Mouse (Mus musculus) spleen, postnatal 4 days (tissue): ENCODE results near the gene Traf3ip1.
A peak's percentile ranks its signal among the peaks of the same experiment; 100 is the strongest.
"Not testable (repeated sequence)": the region's sequence is repeated elsewhere in the genome, so short reads cannot be mapped to it uniquely, and the experiment has no call there.

Experiments used
- DNase-seq, 2 experiments: peaks; one replicate each; pipeline ENCODE4 v3.0.0; 2022; ENCODE audit warnings: low spot score in 2 of 2

Traf3ip1 gene

GRCm38 (mm10) chr1:91465244-91465643 is 29.2 kb upstream of the Traf3ip1 start:
- no peak for DNase-seq

GRCm38 (mm10) chr1:91466186-91466585 is 28.3 kb upstream of the Traf3ip1 start:
- DNase-seq = no peak

DNA sequence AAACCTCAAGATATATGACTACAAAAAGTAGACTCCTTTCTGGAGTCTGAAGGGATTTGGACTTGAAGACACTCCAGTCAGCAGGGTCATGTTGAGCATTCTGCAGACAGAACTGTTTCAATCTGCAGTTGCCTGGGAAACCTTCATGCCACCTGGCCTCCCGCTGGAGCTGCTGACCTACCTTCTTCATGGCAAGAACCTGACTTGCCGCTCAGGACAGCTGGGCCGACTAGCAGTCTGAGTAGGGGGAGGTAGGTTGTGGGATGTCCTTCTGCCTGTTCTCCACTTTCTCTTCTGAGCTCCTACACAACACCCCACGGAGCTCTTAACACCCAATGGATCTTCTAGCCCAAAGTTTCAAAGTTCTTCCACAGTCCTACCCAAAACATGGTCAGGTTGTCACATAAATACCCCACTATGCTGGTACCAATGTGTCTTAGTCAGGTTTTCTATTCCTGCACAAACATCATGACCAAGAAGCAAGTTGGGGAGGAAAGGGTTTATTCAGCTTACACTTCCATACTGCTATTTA is 24.5 kb upstream of the Traf3ip1 start:
- DNase-seq = no peak

- not testable (repeated sequence) for DNase-seq
Measured at GRCm38 (mm10) chr1:91478145-91478544, 16.3 kb upstream of the Traf3ip1 start.

DNA sequence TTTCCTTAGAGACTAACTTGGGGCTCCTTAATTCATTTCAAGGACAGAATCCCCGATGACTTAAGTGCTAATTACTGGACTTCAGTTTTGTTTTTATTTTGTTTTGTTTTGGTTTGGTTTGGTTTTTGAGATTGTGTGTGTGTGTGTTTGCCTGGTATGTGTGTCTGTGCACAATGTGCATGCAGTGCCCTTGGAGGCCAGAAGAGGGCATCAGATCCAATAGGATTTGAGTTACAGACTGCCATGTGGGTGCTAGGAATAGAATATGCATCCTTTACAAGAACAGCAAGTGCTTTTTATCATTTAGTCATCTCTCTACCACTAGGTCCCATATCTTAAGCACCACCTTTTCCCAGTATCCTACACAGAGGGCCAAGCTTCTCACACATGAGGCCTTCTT is 15.5 kb upstream of the Traf3ip1 start:
- DNase-seq = no peak

DNA sequence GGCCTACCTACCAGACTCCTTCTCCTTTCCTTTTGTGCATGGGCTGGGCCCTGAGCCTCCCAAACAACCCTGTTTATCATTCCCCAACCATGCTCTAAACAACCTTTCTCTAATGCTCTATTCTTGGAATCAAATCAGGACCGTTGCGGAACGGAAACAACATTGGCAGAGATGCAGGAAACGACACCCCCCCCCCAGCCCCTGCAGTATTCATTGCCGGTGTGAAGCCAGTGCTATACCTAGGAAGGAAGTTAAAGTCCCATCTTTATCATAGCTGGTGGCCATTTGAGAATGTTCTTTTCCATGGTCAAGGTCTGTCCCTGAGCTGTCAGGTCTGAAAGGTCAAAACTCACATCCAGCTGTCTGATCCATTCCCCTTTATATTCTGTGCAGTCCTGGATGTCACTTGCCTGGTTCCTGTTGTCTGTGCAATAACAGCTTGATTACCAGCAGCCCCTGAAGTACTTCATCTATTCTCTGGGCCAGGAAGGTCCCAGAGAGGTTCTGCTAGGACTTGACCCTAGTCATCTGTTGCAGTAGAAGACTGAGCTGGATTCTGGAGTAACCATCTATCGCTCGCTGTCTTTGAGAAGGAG is 11.7 kb upstream of the Traf3ip1 start:
- no peak for DNase-seq

- peak; percentile 78 to 93 for DNase-seq
Measured at GRCm38 (mm10) chr1:91483304-91484010, 11.0 kb upstream of the Traf3ip1 start.

DNA sequence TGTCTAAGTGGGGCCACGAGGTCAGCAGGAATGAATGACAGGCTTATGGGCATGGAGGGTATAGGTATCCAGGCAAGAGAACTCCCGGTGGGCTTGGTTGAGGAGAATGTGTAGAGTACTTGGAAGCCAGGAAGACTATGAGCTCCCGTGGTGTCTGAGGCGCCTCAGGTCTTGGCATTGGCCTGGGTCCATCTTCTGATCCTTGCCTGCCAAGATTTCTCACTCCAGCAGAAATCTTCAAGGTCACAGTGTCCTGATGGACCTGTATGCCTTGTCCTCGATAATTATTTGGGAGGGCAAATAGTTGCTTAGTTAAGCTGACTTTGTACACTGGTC is 10.5 kb upstream of the Traf3ip1 start:
- DNase-seq = no peak

- no peak for DNase-seq
Measured at GRCm38 (mm10) chr1:91485422-91485821, 9.0 kb upstream of the Traf3ip1 start.

GRCm38 (mm10) chr1:91486165-91486564 is 8.3 kb upstream of the Traf3ip1 start:
- DNase-seq = no peak

GRCm38 (mm10) chr1:91490322-91490721 is 4.1 kb upstream of the Traf3ip1 start:
- DNase-seq = no peak

DNA sequence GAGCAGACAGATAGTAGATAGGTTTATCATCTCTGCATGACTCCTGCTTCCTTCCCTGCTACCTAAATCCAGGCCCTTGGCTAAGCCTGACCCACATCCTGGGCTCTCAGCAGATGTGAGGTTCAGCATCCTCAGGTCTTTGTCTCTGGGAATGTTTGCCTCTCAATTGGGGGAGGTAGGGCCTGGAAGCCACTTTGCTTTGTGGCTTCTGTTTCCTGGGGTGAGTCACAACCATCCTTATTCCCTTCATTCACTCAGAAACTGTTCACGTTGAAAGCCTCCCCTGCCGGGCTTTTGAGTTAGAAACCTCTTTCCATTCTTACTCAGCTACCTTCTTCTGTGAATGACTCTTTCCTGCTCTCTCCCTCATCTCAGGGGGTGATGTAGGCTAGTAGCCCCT is 1.7 kb upstream of the Traf3ip1 start:
- no peak for DNase-seq

- DNase-seq = no peak
Measured at GRCm38 (mm10) chr1:91493938-91494337, 509 bp upstream of the Traf3ip1 start.

DNA sequence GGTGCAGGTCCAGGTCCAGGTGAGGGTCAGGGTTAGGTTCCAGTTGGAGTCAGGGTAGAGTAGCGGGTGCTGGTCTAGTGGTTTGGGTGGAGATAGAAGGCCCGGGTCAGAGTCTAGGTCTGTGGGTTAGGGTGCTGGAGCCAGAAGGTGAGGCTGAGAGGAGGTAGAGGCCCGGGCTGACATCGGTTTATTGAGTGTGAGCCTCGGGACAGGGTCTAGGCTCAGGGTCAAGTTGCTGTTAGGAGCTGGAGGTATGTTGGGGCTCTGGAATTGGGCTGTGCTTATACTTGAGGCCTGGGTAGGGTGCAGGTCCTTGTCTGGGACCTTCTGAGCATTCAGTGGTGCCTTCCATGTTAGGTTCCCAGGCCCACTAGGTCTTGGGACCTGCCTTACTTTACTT is 874 bp downstream of the Traf3ip1 start:
- DNase-seq = peak in 1 of 2 experiments; percentile 16

- no peak for DNase-seq
Measured at GRCm38 (mm10) chr1:91498579-91498978, 4.1 kb downstream of the Traf3ip1 start.

DNA sequence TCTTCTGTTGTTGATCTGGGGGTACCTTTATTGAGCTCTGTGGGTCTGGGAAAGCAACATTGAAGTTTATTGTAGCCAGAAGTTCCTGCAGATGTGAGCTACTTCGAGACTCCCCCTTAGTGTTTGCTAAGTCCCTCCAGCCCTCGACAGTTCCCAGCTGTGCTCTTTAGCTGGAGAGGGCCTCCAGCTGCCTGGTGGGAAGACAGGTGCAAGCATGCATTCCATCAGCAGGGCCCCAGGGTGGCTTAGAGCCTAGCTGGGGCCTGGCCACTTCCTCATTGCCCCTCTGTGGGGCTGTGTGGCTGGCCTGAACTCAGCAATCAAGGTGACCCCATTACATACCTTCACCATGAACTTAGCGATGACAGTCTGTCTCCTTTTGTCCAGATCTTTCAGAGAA is 10.2 kb downstream of the Traf3ip1 start:
- no peak for DNase-seq

DNA sequence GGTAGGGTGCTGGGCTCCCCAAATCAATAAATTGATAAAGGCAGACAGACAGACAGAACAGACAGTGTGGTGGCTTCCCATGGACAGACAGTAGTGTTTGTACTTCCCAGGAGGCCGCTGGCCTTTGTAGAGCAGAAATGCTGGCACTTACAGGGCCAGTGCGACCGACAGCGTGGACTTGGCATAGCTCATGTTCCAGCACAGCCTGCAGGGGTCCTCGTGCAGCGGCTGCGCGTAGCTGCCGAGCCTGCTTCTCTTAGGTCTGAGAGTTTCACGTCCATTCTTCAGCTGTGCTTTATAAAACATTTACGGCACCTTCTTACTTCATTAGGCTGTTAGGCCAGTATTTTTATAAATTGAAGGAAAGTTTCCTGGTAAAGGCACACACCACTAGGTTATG is 20.5 kb downstream of the Traf3ip1 start:
- no peak for DNase-seq

- no peak for DNase-seq
Measured at GRCm38 (mm10) chr1:91515642-91516041, 21.2 kb downstream of the Traf3ip1 start.

DNA sequence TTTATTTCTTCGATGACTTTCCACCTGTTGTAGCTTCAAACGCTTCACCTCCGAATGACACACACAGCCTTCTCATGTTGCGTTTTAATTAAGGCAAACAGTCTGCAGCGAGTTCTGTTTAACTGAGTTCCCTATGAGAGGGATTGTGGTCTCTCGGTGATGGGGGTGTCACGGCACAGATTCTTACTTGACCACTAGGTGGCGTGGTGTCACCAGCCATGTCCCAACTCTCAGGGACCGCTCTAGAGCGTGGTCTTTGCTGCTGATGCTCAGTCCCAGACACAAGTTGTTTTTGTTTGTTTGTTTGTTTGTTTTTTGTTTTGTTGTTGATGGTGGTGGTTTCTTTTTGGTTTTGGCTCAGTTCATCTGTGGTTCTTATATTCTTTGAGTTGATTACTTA is 29.3 kb downstream of the Traf3ip1 start:
- DNase-seq = peak; percentile 66 to 85

GRCm38 (mm10) chr1:91525838-91526237 is 31.4 kb downstream of the Traf3ip1 start:
- no peak for DNase-seq

GRCm38 (mm10) chr1:91530166-91530565 is 35.7 kb downstream of the Traf3ip1 start:
- no peak for DNase-seq

DNA sequence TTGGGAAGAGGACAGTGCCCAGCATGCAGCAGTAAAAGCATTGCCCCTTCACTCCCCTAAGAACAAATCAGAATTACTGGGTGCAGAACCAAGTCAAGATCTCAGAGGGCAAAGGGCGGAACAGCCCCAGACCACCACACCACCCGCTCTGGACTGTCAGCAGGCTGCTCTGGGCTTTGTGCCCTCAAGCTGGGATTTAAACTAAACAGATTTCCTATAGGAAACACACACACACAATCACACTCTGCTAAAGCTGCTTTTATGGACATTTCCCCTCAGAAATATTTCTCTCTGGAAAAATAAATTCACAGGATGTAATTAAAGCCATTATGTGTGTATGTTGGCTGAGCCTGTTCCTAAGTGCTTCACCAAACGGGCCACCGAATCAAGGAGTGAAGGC is 37.8 kb downstream of the Traf3ip1 start:
- no peak for DNase-seq

GRCm38 (mm10) chr1:91532892-91533291 is 38.4 kb downstream of the Traf3ip1 start:
- DNase-seq = no peak

DNA sequence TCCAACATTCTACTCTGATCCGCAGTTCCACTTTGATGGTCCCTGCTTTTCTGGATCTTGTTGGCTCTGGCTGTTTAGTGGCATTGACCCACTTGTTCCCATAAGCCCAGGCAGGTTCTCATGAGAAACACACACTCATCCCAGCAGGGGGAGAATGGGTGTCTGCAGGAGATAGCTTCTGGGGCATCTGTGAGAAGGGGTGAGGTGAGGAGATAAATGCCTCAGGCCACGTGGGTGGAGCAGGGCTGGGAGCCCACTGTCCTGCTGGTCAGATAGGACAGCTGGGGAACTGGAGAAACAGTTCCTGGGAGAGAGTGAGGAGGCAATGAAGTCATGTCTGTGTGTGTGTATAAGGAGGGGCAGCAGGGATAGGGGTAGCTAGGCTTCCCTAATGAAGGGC is 39.0 kb downstream of the Traf3ip1 start:
- DNase-seq = peak; percentile 79 to 82
